8 mouse cellular contexts compared by ENCODE assay signal in the genomic region with DNA sequence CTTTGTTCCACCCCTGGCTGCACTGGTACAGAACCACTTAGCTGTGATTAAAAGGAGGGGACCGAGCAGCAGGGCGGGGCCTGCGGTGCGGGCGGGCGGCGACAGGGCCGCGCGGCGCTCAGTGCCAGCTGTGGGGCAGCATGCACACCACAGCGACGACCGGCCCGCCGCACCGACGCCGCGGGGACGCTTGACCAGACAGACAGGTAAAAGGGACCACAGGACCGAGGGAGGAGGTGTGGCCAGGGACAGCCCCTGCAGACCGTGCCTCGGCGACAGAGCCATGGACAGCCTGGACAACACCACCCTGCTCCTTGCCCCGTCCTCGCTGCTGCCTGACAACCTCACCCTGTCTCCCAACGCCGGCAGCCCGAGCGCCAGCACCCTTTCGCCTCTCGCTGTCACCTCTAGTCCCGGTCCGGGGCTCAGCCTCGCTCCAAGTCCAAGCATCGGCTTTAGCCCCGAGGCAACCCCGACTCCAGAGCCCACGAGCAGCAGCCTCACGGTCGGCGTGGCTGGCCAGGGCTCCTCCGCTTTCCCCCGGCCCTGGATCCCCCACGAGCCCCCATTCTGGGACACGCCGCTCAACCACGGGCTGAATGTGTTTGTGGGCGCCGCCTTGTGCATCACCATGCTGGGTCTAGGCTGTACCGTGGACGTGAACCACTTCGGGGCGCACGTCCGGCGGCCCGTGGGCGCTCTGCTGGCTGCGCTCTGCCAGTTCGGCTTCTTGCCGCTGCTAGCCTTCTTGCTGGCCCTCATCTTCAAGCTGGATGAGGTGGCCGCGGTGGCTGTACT. TPM values are rescaled to one million over a fixed set of nuclear protein-coding genes. Genes with fewer than 3 reads are reported as not detected.
DNase-seq lines count a peak whose midpoint lies in the region; ATAC-seq lines count a peak whose summit lies in the region.

A gene (plus strand): TSS at position 100 of the 798 bp plus-strand sequence.

- ATAC-seq in forebrain, embryonic 13.5 days = peak; percentile 96
- peak; percentile 86 for ATAC-seq in kidney, embryonic 15.5 days (replicated peaks; ENCODE audit: low FRiP score)
- ATAC-seq in monocyte, adult 5-6 weeks (replicated peaks; ENCODE audit: insufficient number of reproducible peaks, low FRiP score, low TSS enrichment, poor library complexity, severe bottlenecking) = no peak

- intact Hi-C loops in left cerebral cortex, postnatal 14 days (cut with DNase I) = loop anchor here (5.0 kb wide), 1 partner anchor 420 kb away; a partner anchor contains a TSS

- no peaks in the 10 kb centered on the region for H3K36me3 ChIP-seq in heart, embryonic 10.5 days
- no peaks in the 10 kb centered on the region for H3K36me3 ChIP-seq in forebrain, embryonic 13.5 days (ENCODE audit: poor library complexity, severe bottlenecking)
- H3K36me3 ChIP-seq in kidney, embryonic 15.5 days = no peaks in the 10 kb centered on the region
- H3K36me3 ChIP-seq in megakaryocyte, embryonic 14.5 days (replicated peaks; ENCODE audit: low read length) = no peaks in the 10 kb centered on the region

- peak within 1 kb of the TSS; percentile 59 for H3K9ac ChIP-seq in forebrain, embryonic 13.5 days
- peak within 1 kb of the TSS; percentile 35; the same call in 1 of the 2 replicates for H3K9ac ChIP-seq in kidney, embryonic 15.5 days

- H3K27me3 ChIP-seq in heart, embryonic 10.5 days (ENCODE audit: insufficient read depth, poor library complexity, severe bottlenecking) = peaks cover 56% of the 10 kb centered on the region
- peaks cover 26% of the 10 kb centered on the region for H3K27me3 ChIP-seq in forebrain, embryonic 13.5 days
- H3K27me3 ChIP-seq in kidney, embryonic 15.5 days = peaks cover 41% of the 10 kb centered on the region
- peaks cover 31% of the 10 kb centered on the region for H3K27me3 ChIP-seq in megakaryocyte, embryonic 14.5 days (replicated peaks)

- peaks cover 7% of the 10 kb centered on the region for H3K4me1 ChIP-seq in heart, embryonic 10.5 days
- peaks cover 6% of the 10 kb centered on the region; the same call in 1 of the 2 replicates for H3K4me1 ChIP-seq in forebrain, embryonic 13.5 days
- H3K4me1 ChIP-seq in kidney, embryonic 15.5 days = peaks cover 12% of the 10 kb centered on the region
- peaks cover 17% of the 10 kb centered on the region for H3K4me1 ChIP-seq in megakaryocyte, embryonic 14.5 days

- peak; percentile 78 for DNase-seq in heart, embryonic 10.5 days (ENCODE audit: low spot score)
- DNase-seq in heart, adult 8-10 months (ENCODE audit: low spot score) = no peak
- DNase-seq in ZHBTc4 (ENCODE audit: low read depth, low spot score) = peak; percentile 49
- DNase-seq in left cerebral cortex, postnatal 14 days (ENCODE audit: low spot score in 2 of 2) = no peak

- 8% methylated on average over 65 of the region's 65 CpGs for WGBS in heart, embryonic 10.5 days
- 6% methylated on average over 65 of the region's 65 CpGs for WGBS in forebrain, embryonic 13.5 days
- WGBS in kidney, embryonic 15.5 days = 7% methylated on average over 65 of the region's 65 CpGs

- peak within 1 kb of the TSS; percentile 62 for H3K4me2 ChIP-seq in forebrain, embryonic 13.5 days
- H3K4me2 ChIP-seq in kidney, embryonic 15.5 days = peak within 1 kb of the TSS; percentile 82

- peak within 1 kb of the TSS; percentile 53 for H3K4me3 ChIP-seq in heart, embryonic 10.5 days
- H3K4me3 ChIP-seq in forebrain, embryonic 13.5 days = peak within 1 kb of the TSS; percentile 41
- peak within 1 kb of the TSS; percentile 46 for H3K4me3 ChIP-seq in kidney, embryonic 15.5 days (replicated peaks)
- peak within 1 kb of the TSS; percentile 89 for H3K4me3 ChIP-seq in megakaryocyte, embryonic 14.5 days (replicated peaks)

- no peak within 1 kb of the TSS for H3K27ac ChIP-seq in heart, embryonic 10.5 days
- no peak within 1 kb of the TSS for H3K27ac ChIP-seq in forebrain, embryonic 13.5 days
- H3K27ac ChIP-seq in kidney, embryonic 15.5 days = no peak within 1 kb of the TSS

- H3K9me3 ChIP-seq in heart, embryonic 10.5 days = no peaks in the 10 kb centered on the region
- no peaks in the 10 kb centered on the region for H3K9me3 ChIP-seq in forebrain, embryonic 13.5 days (replicated peaks)
- no peaks in the 10 kb centered on the region for H3K9me3 ChIP-seq in kidney, embryonic 15.5 days (replicated peaks)
- no peaks in the 10 kb centered on the region for H3K9me3 ChIP-seq in megakaryocyte, embryonic 14.5 days

RNA-seq across cellular contexts. Expression of the gene that starts here (rescaled TPM):
- 0.14 and 0.30 TPM in 2 replicates for polyA plus RNA-seq in heart, embryonic 10.5 days (2016; fragmentation: Nextera tagmentation; extraction: Ambion mirVana)
- under 1 TPM in 1 of 4 experiments, not detected in 3; 0.11 TPM for total RNA-seq in heart, adult 8-10 months (2022)
- polyA plus RNA-seq in forebrain, embryonic 13.5 days (2015; fragmentation: Nextera tagmentation; extraction: Ambion mirVana) = 14.0 and 14.4 TPM in 2 replicates
- polyA plus RNA-seq in kidney, embryonic 15.5 days (2015; fragmentation: Nextera tagmentation; extraction: Ambion mirVana) = 1.9 and 4.3 TPM in 2 replicates
- 1.2 TPM in 1 of 2 replicates, not detected in the other for polyA plus RNA-seq in megakaryocyte, embryonic 14.5 days (2012; ENCODE audit: insufficient read depth, low replicate concordance)
- not detected in 3 replicates for total RNA-seq in monocyte, adult 5-6 weeks (2017)
- total RNA-seq in left cerebral cortex, postnatal 14 days (2021) = 1 to 10 TPM; 1.1 to 2.9 TPM

Comparison
In these comparisons a context has a peak if more than half of its experiments do, and no peak if none do; other contexts are left out.
1. Peak in DNase-seq and H3K4me3 ChIP-seq in heart, embryonic 10.5 days; RNA of the gene not detected or under 1 TPM.